Mouse (Mus musculus) gastrocnemius, postnatal 36 days (tissue): ENCODE measurements at regions not wholly inside any gene's neighbourhood (a gene's known extent, or its start where the extent isn't known, plus 50 kb on each side); places are given as distances from the start of the nearest gene placed in this dataset.
"Not testable (repeated sequence)": the region's sequence is repeated elsewhere in the genome, so short reads cannot be mapped to it uniquely, and the experiment has no call there.

Experiments used
- DNase-seq, 2 experiments: peaks; one replicate each; pipeline ENCODE4 v3.0.0; 2022
- intact Hi-C: fragments of 180-260 bp; cut with DNase I; formaldehyde crosslinking; loops from one replicate; pipeline ENCODE4 v1.15.1; 2025

- DNase-seq: no peak
- intact Hi-C loops: no loop called here
These were observed 213.2 kb upstream of the Stxbp6 start for GRCm38 (mm10) chr12:45287759-45288158.

GRCm38 (mm10) chr12:45256309-45256708, 181.8 kb upstream of the Stxbp6 start:
- intact Hi-C loops: no loop called here
- DNase-seq: no peak

GRCm38 (mm10) chr12:45211131-45211530, 136.6 kb upstream of the Stxbp6 start:
- DNase-seq: no peak
- intact Hi-C loops: no loop called here

GRCm38 (mm10) chr12:45195304-45195920, 120.9 kb upstream of the Stxbp6 start:
- no peak for DNase-seq
- intact Hi-C loops: no loop called here

- intact Hi-C loops: no loop called here
- no peak for DNase-seq
These were observed 112.6 kb upstream of the Stxbp6 start for GRCm38 (mm10) chr12:45187149-45187548.

- intact Hi-C loops: no loop called here
- DNase-seq: no peak
These were observed 110.0 kb upstream of the Stxbp6 start for GRCm38 (mm10) chr12:45184510-45184909.

- intact Hi-C loops: no loop called here
These were observed 102.9 kb upstream of the Stxbp6 start for GRCm38 (mm10) chr12:45177454-45177853.

GRCm38 (mm10) chr12:45175259-45175658, 100.8 kb upstream of the Stxbp6 start:
- DNase-seq, intact Hi-C loops: not testable (repeated sequence)

More at GRCm38 (mm10) chr12:45177454-45177853, 102.9 kb upstream of the Stxbp6 start:
- no peak for DNase-seq

GRCm38 (mm10) chr12:45171927-45172642, 97.6 kb upstream of the Stxbp6 start:
- peak; percentile 43 to 68 for DNase-seq

GRCm38 (mm10) chr12:45162011-45162410, 87.5 kb upstream of the Stxbp6 start:
- no peak for DNase-seq
- intact Hi-C loops: loop anchor here (10.0 kb wide), 1 partner anchor 157 kb away; no protein-coding TSS in a partner anchor

More at GRCm38 (mm10) chr12:45171927-45172642, 97.6 kb upstream of the Stxbp6 start:
- intact Hi-C loops: loop anchor here (2.0 kb wide), 1 partner anchor 323 kb away; no protein-coding TSS in a partner anchor

GRCm38 (mm10) chr12:45161581-45161980, 87.1 kb upstream of the Stxbp6 start:
- intact Hi-C loops: loop anchor here (10.0 kb wide), 1 partner anchor 157 kb away; no protein-coding TSS in a partner anchor
- not testable (repeated sequence) for DNase-seq

GRCm38 (mm10) chr12:45158986-45159385, 84.5 kb upstream of the Stxbp6 start:
- intact Hi-C loops: no loop called here
- DNase-seq: no peak

GRCm38 (mm10) chr12:45137438-45138018, 63.0 kb upstream of the Stxbp6 start:
- intact Hi-C loops: no loop called here

GRCm38 (mm10) chr12:45133415-45133814, 58.9 kb upstream of the Stxbp6 start:
- DNase-seq: no peak
- intact Hi-C loops: no loop called here

More at GRCm38 (mm10) chr12:45137438-45138018, 63.0 kb upstream of the Stxbp6 start:
- DNase-seq: no peak

GRCm38 (mm10) chr12:45131139-45131538, 56.6 kb upstream of the Stxbp6 start:
- intact Hi-C loops: no loop called here
- DNase-seq: no peak

GRCm38 (mm10) chr12:45125866-45126265, 51.4 kb upstream of the Stxbp6 start:
- intact Hi-C loops: no loop called here
- no peak for DNase-seq
